Mouse (Mus musculus) hindbrain, embryonic 14.5 days (tissue): ENCODE data around the gene Mpl. TPM values are rescaled to one million over a fixed set of nuclear protein-coding genes. Genes with fewer than 3 reads are reported as not detected.

Source experiments
- ATAC-seq: fragments of 200-750 bp; cut with Nextera tagmentation; 2 replicates; pipeline ENCODE4 v1.8.0; 2017; ENCODE audit warnings: moderate number of reproducible peaks, mild to moderate bottlenecking, moderate TSS enrichment, moderate library complexity; ENCODE audit not compliant: low FRiP score
- DNase-seq: peaks from one replicate; pipeline ENCODE4 v3.0.0-alpha.2; 2015; ENCODE audit warnings: low spot score
- H3K27ac ChIP-seq: fragments of 300-500 bp; sonication (generic); 2 replicates; pipeline ENCODE4 v1.5.1; 2014; ENCODE audit warnings: mild to moderate bottlenecking, moderate library complexity
- H3K27me3 ChIP-seq: fragments of 300-500 bp; sonication (generic); 2 replicates; pipeline ENCODE4 v1.6.1; 2014; ENCODE audit warnings: mild to moderate bottlenecking, low read length, mixed read lengths; ENCODE audit not compliant: control insufficient read depth, insufficient read depth
- H3K36me3 ChIP-seq: fragments of 300-500 bp; sonication (generic); replicated peaks from 2 replicates; pipeline ENCODE4 v1.6.1; 2014; ENCODE audit not compliant: control insufficient read depth, insufficient read depth
- H3K4me1 ChIP-seq: fragments of 300-500 bp; sonication (generic); replicated peaks from 2 replicates; pipeline ENCODE4 v1.6.1; 2014; ENCODE audit warnings: antibody characterized with exemption, low read length, mixed read lengths; ENCODE audit not compliant: control insufficient read depth, insufficient read depth
- H3K4me2 ChIP-seq: fragments of 300-500 bp; sonication (generic); replicated peaks from 2 replicates; pipeline ENCODE4 v1.6.1; 2014; ENCODE audit warnings: mild to moderate bottlenecking, moderate library complexity
- H3K4me3 ChIP-seq: fragments of 300-500 bp; sonication (generic); replicated peaks from 2 replicates; pipeline ENCODE4 v1.5.1; 2014; ENCODE audit warnings: mild to moderate bottlenecking, low read length
- H3K9ac ChIP-seq: fragments of 300-500 bp; sonication (generic); 2 replicates; pipeline ENCODE4 v1.6.1; 2014
- H3K9me3 ChIP-seq: fragments of 300-500 bp; sonication (generic); 2 replicates; pipeline ENCODE4 v1.6.1; 2016; ENCODE audit warnings: low read length; ENCODE audit not compliant: control insufficient read depth
- WGBS: fragments of 180-500 bp; shearing (Covaris S2); extraction: QIAGEN DNeasy Blood & Tissue Kit; methylation state at CpG from one replicate; pipeline ENCODE4 v1.1.7; 2014; 5-methylcytosine and 5-hydroxymethylcytosine counted together
- polyA plus RNA-seq: library from polyadenylated mRNA; unstranded; fragments of >200 nt; fragmentation: Nextera tagmentation; extraction: Ambion mirVana; gene quantifications from 2 replicates; pipeline ENCODE4 v1.2.1, GENCODE M21; 2014

Gene Mpl
- polyA plus RNA-seq, 1 experiment from 2014 or later: 0.28 TPM

DNA sequence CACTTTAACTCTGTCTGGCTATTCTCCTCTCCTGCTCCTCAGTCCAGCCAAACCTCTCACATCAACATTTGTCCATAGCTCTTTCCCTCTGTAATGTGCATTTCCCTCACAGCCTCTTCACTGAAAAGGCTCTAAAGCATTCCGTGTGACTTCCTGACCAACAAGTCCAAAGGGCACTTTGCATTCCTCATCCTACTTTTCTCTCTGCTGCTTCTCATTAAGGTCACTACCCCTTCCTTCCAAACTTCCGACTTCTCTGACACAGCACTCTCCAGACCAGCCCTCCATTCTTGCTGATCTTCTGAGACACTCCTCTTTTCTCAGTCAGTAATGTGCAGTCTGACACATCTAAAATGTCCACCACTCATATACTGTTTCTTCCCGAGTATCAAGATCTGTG is 60.9 kb downstream of the Mpl start:
- H3K4me2 ChIP-seq: no peak overlapping the region
- no peak overlapping the region for H3K27ac ChIP-seq
- H3K4me3 ChIP-seq: no peak overlapping the region
- no peak overlapping the region for H3K9ac ChIP-seq
- no peak for DNase-seq
- no peaks in the 10 kb centered on the region for H3K27me3 ChIP-seq
- no peak for ATAC-seq
- no peaks in the 10 kb centered on the region for H3K9me3 ChIP-seq
- no peaks in the 10 kb centered on the region for H3K4me1 ChIP-seq
- 80% methylated on average over 3 of the region's 3 CpGs for WGBS
- H3K36me3 ChIP-seq: peaks cover 95% of the 10 kb centered on the region

DNA sequence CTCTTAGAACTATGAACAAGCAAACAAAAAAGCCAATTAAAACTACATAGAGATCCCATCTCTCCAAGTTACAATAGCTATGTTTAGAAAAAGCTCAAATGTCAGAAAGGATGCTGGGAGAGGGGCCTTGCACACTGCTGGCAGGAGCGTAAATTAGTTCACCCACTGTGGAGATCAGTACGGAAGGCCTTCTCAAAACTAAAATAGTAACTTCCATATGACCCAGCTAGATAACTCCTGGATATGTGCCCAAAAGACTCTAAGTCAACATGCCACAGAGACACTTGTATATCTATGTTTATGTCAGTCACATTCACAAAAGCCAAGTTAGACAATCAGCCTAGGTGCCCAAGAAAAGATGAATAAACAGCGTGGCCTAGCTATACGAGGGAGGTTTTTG is 62.0 kb downstream of the Mpl start:
- Histone ChIP-seq H3K4me2 (no peak overlapping the region), H3K4me3 (no peak overlapping the region), H3K27me3 (no peaks in the 10 kb centered on the region), H3K9ac (no peak overlapping the region), H3K27ac (no peak overlapping the region), H3K4me1 (no peaks in the 10 kb centered on the region), H3K9me3 (no peaks in the 10 kb centered on the region), H3K36me3 (peaks cover 95% of the 10 kb centered on the region)
- no peak for ATAC-seq
- no peak for DNase-seq
- 95% methylated on average over 4 of the region's 4 CpGs for WGBS

DNA sequence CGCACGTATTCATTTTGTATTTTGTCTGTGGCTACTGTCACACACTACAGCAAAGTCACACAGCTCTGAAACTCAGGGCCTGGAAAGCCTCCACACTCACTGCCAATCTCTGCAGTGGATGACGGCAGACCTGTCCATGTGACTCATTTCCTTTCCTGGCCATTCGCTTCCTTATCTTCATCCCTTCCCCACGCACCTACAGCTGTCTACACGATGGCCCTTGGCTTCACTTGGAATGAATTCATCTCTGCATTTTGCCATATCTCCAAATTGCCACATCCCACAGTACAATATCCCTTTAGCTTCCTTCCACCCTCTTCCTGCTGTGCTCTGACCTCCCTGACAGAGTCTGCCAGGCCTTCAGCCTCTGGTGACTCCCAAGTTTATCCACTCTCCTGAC is 62.8 kb downstream of the Mpl start:
- H3K9me3 ChIP-seq: no peaks in the 10 kb centered on the region
- H3K4me1 ChIP-seq: no peaks in the 10 kb centered on the region
- no peak overlapping the region for H3K27ac ChIP-seq
- no peaks in the 10 kb centered on the region for H3K27me3 ChIP-seq
- peaks cover 95% of the 10 kb centered on the region for H3K36me3 ChIP-seq
- H3K4me2 ChIP-seq: no peak overlapping the region
- 91% methylated on average over 6 of the region's 6 CpGs for WGBS
- H3K9ac ChIP-seq: no peak overlapping the region
- DNase-seq: no peak
- ATAC-seq: no peak
- no peak overlapping the region for H3K4me3 ChIP-seq

Other genes with a start within 250 kb of the Mpl start
- gene Ptprf, start 166.1 kb downstream of the Mpl start, polyA plus RNA-seq: 67.1 and 68.2 TPM in 2 replicates
- gene Szt2, start 48.2 kb downstream of the Mpl start, polyA plus RNA-seq: 11.6 and 14.0 TPM in 2 replicates
- 98.6 and 102 TPM in 2 replicates for gene Med8, start 48.2 kb downstream of the Mpl start, polyA plus RNA-seq
- 29.5 and 32.4 TPM in 2 replicates for gene Elovl1, start 29.4 kb downstream of the Mpl start, polyA plus RNA-seq
- 30.1 and 40.2 TPM in 2 replicates for gene Cdc20, start 20.2 kb downstream of the Mpl start, polyA plus RNA-seq
- 14.3 and 15.1 TPM in 2 replicates for gene Tie1, start 32.5 kb upstream of the Mpl start, polyA plus RNA-seq
- gene 2610528J11Rik, start 69.5 kb upstream of the Mpl start, polyA plus RNA-seq: not detected in 2 replicates
- not detected in 2 replicates for gene Tmem125, start 86.5 kb upstream of the Mpl start, polyA plus RNA-seq
- 1.7 and 3.1 TPM in 2 replicates for gene Cfap57, start 163.3 kb upstream of the Mpl start, polyA plus RNA-seq
- 102 TPM in 2 replicates for gene Ebna1bp2, start 163.3 kb upstream of the Mpl start, polyA plus RNA-seq
- not detected in 2 replicates for gene Olfr62, start 201.4 kb upstream of the Mpl start, polyA plus RNA-seq
- not detected in 2 replicates for gene Olfr1342, start 235.2 kb upstream of the Mpl start, polyA plus RNA-seq
- not detected in 2 replicates for gene Olfr1341, start 246.0 kb upstream of the Mpl start, polyA plus RNA-seq